In genomic region chr7:35118841-35119413, GRCm38 (mm10) we compare ENCODE assay signal across 8 mouse cellular contexts. TPM values are rescaled to one million over a fixed set of nuclear protein-coding genes. Genes with fewer than 3 reads are reported as not detected.
DNase-seq lines count a peak whose midpoint lies in the region; ATAC-seq lines count a peak whose summit lies in the region.

TSS of gene Cebpa (plus strand) at chr7:35119293.

- peak; percentile 77 for DNase-seq in WW6 (ENCODE audit: low read depth, low spot score)
- peak; percentile 95 to 96 for DNase-seq in cerebellum, postnatal 4 days (ENCODE audit: low spot score in 2 of 2)
- DNase-seq in gastrocnemius, postnatal 10 days, result peak; percentile 98
- peak; percentile 91 for DNase-seq in induced T-regulatory cell, adult 2 months (ENCODE audit: low read depth)
- peak; percentile 82 to 90 for DNase-seq in left cerebral cortex, adult 8-10 months (ENCODE audit: low spot score in 2 of 2)
- DNase-seq in right cerebral cortex, adult 18-20 months, result peak; percentile 93
- DNase-seq in urinary bladder, adult 2 months (ENCODE audit: low spot score), result peak; percentile 100

- peak; percentile 77 for ATAC-seq in megakaryocyte, adult 5-6 weeks (ENCODE audit: poor library complexity, severe bottlenecking)

RNA-seq across cellular contexts. Expression of gene Cebpa, which starts in this region (rescaled TPM):
- 1 to 10 TPM; 7.5 to 8.2 TPM for total RNA-seq in gastrocnemius, postnatal 10 days (2021)
- total RNA-seq in left cerebral cortex, adult 8-10 months (2022), result 10 to 100 TPM in 3 of 4 experiments, 1 to 10 TPM in 1; 8.8 to 31.2 (median 15.8) TPM
- 48.7 and 57.0 TPM in 2 replicates for total RNA-seq in megakaryocyte, adult 5-6 weeks (2015)
- total RNA-seq in megakaryocyte, adult 5-6 weeks (2017), result 21.7 and 22.4 TPM in 2 replicates
- 28.5 and 31.0 TPM in 2 replicates for polyA plus RNA-seq in urinary bladder, adult 2 months (2012; rRNA removed)

Comparison
In these comparisons a context has a peak if more than half of its experiments do, and no peak if none do; other contexts are left out.
1. Peak in every context shown above with its lines: DNase-seq and ATAC-seq.